Mouse (Mus musculus) midbrain, embryonic 12.5 days (tissue): ENCODE data around the gene Gsap. TPM values are rescaled to one million over a fixed set of nuclear protein-coding genes. Genes with fewer than 3 reads are reported as not detected.
"Not testable (repeated sequence)": the region's sequence is repeated elsewhere in the genome, so short reads cannot be mapped to it uniquely, and the experiment has no call there.

ENCODE experiments used
- ATAC-seq: fragments of 200-750 bp; cut with Nextera tagmentation; 2 replicates; pipeline ENCODE4 v1.8.0; 2017; ENCODE audit warnings: low read depth, moderate TSS enrichment, moderate library complexity; ENCODE audit not compliant: low FRiP score
- H3K27ac ChIP-seq: fragments of 300-500 bp; sonication (generic); replicated peaks from 2 replicates; pipeline ENCODE4 v1.5.1; 2016; ENCODE audit warnings: mild to moderate bottlenecking
- H3K27me3 ChIP-seq: fragments of 300-500 bp; sonication (generic); 2 replicates; pipeline ENCODE4 v1.6.1; 2016; ENCODE audit warnings: mild to moderate bottlenecking
- H3K36me3 ChIP-seq: fragments of 300-500 bp; sonication (generic); 2 replicates; pipeline ENCODE4 v1.6.1; 2016
- H3K4me1 ChIP-seq: fragments of 300-500 bp; sonication (generic); 2 replicates; pipeline ENCODE4 v1.6.1; 2016
- H3K4me2 ChIP-seq: fragments of 300-500 bp; sonication (generic); replicated peaks from 2 replicates; pipeline ENCODE4 v1.6.1; 2016; ENCODE audit warnings: mild to moderate bottlenecking, moderate library complexity
- H3K4me3 ChIP-seq: fragments of 300-500 bp; sonication (generic); 2 replicates; pipeline ENCODE4 v1.5.1; 2016; ENCODE audit warnings: mild to moderate bottlenecking
- H3K9ac ChIP-seq: fragments of 300-500 bp; sonication (generic); replicated peaks from 2 replicates; pipeline ENCODE4 v1.6.1; 2016; ENCODE audit warnings: mild to moderate bottlenecking, moderate library complexity
- H3K9me3 ChIP-seq: fragments of 300-500 bp; sonication (generic); 2 replicates; pipeline ENCODE4 v1.6.1; 2016; ENCODE audit warnings: mild to moderate bottlenecking
- WGBS: fragments of 180-500 bp; shearing (Covaris S2); methylation state at CpG from one replicate; pipeline ENCODE4 v1.1.7; 2016; 5-methylcytosine and 5-hydroxymethylcytosine counted together
- polyA plus RNA-seq: library from polyadenylated mRNA; unstranded; fragments of >200 nt; fragmentation: Nextera tagmentation; extraction: Ambion mirVana; gene quantifications from 2 replicates; pipeline ENCODE4 v1.2.1, GENCODE M21; 2016

Gene Gsap
- polyA plus RNA-seq = 3.5 and 3.7 TPM in 2 replicates

DNA sequence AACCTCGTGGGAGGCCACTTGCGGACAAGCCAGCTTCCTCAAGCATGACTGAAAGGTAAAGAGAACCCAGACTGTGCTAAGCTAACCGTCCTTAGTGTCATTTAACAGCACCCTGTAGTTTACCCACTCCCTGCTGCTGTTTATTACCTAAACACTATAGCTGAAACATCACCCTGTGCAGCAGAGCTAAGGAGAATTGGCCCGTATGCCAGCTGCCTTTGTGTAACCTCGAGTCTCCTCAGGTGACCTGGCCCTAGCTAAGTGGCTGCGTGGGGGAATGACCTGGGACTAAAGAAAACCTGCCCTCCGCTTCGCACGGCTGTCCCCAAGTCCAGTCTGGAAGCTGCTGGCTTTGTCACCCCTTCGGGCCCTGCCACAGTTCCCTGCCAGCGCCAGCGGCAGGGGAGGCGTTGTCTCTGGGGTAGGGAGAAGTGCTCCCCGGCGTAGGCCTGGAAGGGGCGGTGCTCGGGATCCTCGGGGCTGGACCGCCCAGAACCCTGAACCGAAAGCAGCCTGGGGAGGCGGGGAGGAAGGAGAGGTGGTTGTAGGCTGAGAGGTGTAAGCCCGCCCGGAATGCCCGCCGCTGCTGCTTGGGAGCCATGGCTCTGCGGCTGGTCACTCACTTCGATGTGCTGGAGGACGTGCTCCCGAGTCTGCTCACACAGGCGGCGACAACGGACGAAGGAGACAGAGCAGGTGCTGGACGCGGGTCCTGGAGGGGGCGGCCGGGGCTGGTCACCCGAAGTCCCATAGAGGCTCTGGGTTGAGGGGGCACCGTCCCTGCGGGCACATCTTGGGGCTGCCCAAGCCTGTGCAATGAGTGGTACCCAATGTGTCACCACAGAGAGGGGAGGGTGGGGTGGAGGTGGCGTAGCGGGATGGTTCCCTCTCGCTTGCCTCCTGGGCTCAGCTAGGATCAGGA lies at the start of gene Gsap:
Gene Gsap (plus strand): TSS at position 492 of the 922 bp plus-strand sequence.
- H3K36me3 ChIP-seq = no peaks in the 10 kb centered on the region
- peak within 1 kb of the TSS; percentile 65 for H3K9ac ChIP-seq
- no peaks in the 10 kb centered on the region for H3K9me3 ChIP-seq
- peak within 1 kb of the TSS; percentile 53 for H3K4me3 ChIP-seq
- peaks cover 10% of the 10 kb centered on the region for H3K4me1 ChIP-seq
- H3K4me2 ChIP-seq = peak within 1 kb of the TSS; percentile 74
- peak; percentile 87 for ATAC-seq
- WGBS = 4% methylated on average over 42 of the region's 43 CpGs
- no peak within 1 kb of the TSS for H3K27ac ChIP-seq
- H3K27me3 ChIP-seq = 0 out of 2 replicates have a peak, but pooled peaks cover 4% of the 10 kb centered on the region

DNA sequence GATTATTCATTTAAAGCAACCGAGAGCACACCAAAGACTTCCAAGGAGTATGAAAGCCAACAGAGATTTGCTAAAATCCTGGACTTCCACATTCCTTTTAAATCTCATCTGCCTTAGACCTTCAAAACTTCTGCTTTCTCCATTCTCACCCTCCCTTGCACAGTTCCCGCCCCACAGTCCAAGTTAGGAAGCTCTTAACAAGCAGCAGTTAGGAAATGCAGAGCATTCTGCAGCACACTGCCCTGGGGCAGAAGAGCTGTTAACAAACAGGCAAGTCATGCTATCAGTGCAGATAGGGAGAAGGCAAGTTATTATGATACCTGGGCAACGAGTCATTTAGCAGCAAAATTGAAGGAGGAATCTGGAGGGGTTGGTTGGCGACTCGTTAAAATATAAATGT lies 49.5 kb upstream of the Gsap start:
- Histone ChIP-seq H3K27ac (no peak overlapping the region), H3K36me3 (no peaks in the 10 kb centered on the region), H3K9me3 (no peaks in the 10 kb centered on the region), H3K4me2 (no peak overlapping the region), H3K9ac (no peak overlapping the region), H3K4me3 (no peak overlapping the region), H3K27me3 (no peaks in the 10 kb centered on the region), H3K4me1 (no peaks in the 10 kb centered on the region)
- ATAC-seq = no peak
- WGBS = 77% methylated on average over 5 of the region's 5 CpGs

GRCm38 (mm10) chr5:21139505-21139904 lies 46.5 kb upstream of the Gsap start:
- no peak overlapping the region for H3K4me3 ChIP-seq
- H3K36me3 ChIP-seq = no peaks in the 10 kb centered on the region
- H3K27me3 ChIP-seq = no peaks in the 10 kb centered on the region
- 66% methylated on average over 9 of the region's 9 CpGs for WGBS
- no peaks in the 10 kb centered on the region for H3K9me3 ChIP-seq
- H3K4me2 ChIP-seq = no peak overlapping the region
- ATAC-seq = no peak
- no peaks in the 10 kb centered on the region for H3K4me1 ChIP-seq
- no peak overlapping the region for H3K27ac ChIP-seq
- no peak overlapping the region for H3K9ac ChIP-seq

- H3K4me2 ChIP-seq, H3K27ac ChIP-seq, ATAC-seq, H3K9ac ChIP-seq, H3K27me3 ChIP-seq, H3K9me3 ChIP-seq, H3K4me1 ChIP-seq, H3K4me3 ChIP-seq, H3K36me3 ChIP-seq: not testable (repeated sequence)
- WGBS = 71% methylated on average over 7 of the region's 7 CpGs
Measured at GRCm38 (mm10) chr5:21141133-21141551, 44.9 kb upstream of the Gsap start.

GRCm38 (mm10) chr5:21141626-21142025 lies 44.4 kb upstream of the Gsap start:
- no peak for ATAC-seq
- no peak overlapping the region for H3K27ac ChIP-seq
- no peak overlapping the region for H3K9ac ChIP-seq
- H3K9me3 ChIP-seq = no peaks in the 10 kb centered on the region
- no peaks in the 10 kb centered on the region for H3K27me3 ChIP-seq
- no peak overlapping the region for H3K4me3 ChIP-seq
- no peak overlapping the region for H3K4me2 ChIP-seq
- H3K4me1 ChIP-seq = no peaks in the 10 kb centered on the region
- H3K36me3 ChIP-seq = no peaks in the 10 kb centered on the region
- WGBS = 54% methylated on average over 5 of the region's 5 CpGs

DNA sequence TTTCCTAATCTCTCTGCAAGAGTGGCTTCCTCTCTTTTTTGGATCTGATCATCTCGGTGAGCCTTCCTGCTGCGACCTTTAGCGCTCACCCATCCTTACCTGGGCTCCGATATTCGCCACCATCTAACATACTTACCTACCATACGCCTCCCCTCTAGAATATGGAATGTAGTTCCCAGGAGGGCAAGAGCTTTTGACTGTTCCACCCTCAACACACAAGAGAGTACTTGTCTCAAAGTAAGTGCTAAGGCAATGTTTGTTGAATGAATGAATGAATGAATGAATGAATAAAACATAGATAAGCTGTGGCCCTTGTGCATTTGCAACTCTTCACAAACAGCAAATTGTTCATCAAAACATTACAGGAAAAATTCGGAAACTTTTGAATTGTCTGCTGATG lies 43.0 kb upstream of the Gsap start:
- Histone ChIP-seq H3K4me3 (no peak overlapping the region), H3K27ac (no peak overlapping the region), H3K4me1 (no peaks in the 10 kb centered on the region), H3K36me3 (no peaks in the 10 kb centered on the region), H3K9ac (no peak overlapping the region), H3K9me3 (no peaks in the 10 kb centered on the region), H3K27me3 (no peaks in the 10 kb centered on the region), H3K4me2 (no peak overlapping the region)
- WGBS = 85% methylated on average over 7 of the region's 7 CpGs
- no peak for ATAC-seq

GRCm38 (mm10) chr5:21144506-21145169 lies 41.4 kb upstream of the Gsap start:
- Histone ChIP-seq H3K27me3 (no peaks in the 10 kb centered on the region), H3K36me3 (no peaks in the 10 kb centered on the region), H3K27ac (no peak overlapping the region), H3K9me3 (no peaks in the 10 kb centered on the region), H3K4me2 (no peak overlapping the region), H3K9ac (no peak overlapping the region), H3K4me3 (no peak overlapping the region), H3K4me1 (no peaks in the 10 kb centered on the region)
- WGBS = 72% methylated on average over 8 of the region's 8 CpGs
- ATAC-seq = no peak

DNA sequence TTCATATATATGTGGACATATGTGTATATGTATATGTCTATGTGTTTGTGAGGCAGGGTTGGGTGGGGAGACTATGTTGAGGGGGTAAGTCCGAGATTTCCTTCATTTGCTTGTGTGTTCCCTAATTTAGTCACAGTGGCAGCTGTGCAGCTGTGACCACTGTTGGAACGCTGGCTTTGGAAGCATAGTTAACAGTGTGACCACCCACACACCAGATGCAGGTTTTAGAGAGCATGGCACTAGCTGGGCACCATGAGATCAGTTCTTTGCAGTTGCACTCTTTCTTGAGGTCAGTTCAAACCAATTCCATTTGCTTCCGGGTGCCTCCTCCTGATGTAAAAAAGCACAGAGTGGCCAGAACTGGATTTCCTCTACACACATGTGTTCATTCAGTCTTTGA lies 37.7 kb upstream of the Gsap start:
- ATAC-seq = no peak

DNA sequence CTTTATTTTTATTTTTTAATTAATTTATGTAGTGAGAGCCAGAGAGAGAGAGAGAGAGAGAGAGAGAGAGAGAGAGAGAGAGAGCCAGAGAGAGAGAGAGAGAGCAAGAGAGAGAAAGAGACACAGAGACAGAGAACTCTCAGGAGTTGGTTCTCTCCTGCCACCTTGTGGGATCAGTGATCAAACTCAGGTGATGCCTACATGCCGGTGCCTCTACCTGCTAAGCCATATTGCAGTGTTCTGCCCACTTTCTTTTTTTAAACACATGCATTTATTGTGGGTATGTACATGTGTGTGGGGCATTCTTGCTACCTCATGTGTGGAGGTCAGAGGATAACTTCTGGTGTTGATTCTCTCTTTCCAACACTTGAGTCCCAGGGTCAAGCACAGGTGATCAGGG lies 32.4 kb upstream of the Gsap start:
- no peak overlapping the region for H3K9ac ChIP-seq
- no peaks in the 10 kb centered on the region for H3K27me3 ChIP-seq
- H3K9me3 ChIP-seq = peaks cover 6% of the 10 kb centered on the region; the same call in 1 of the 2 replicates
- H3K27ac ChIP-seq = no peak overlapping the region
- no peak overlapping the region for H3K4me2 ChIP-seq
- ATAC-seq = no peak
- H3K4me1 ChIP-seq = no peaks in the 10 kb centered on the region
- 75% methylated on average over 1 of the region's 1 CpGs for WGBS
- H3K36me3 ChIP-seq = no peaks in the 10 kb centered on the region
- no peak overlapping the region for H3K4me3 ChIP-seq

More for the DNA sequence above, 37.7 kb upstream of the Gsap start:
- Histone ChIP-seq H3K36me3 (no peaks in the 10 kb centered on the region), H3K27ac (no peak overlapping the region), H3K27me3 (no peaks in the 10 kb centered on the region), H3K9me3 (no peaks in the 10 kb centered on the region), H3K4me3 (no peak overlapping the region), H3K9ac (no peak overlapping the region), H3K4me1 (no peaks in the 10 kb centered on the region), H3K4me2 (no peak overlapping the region)
- WGBS = 85% methylated on average over 3 of the region's 3 CpGs

GRCm38 (mm10) chr5:21156770-21157169 lies 29.3 kb upstream of the Gsap start:
- no peak overlapping the region for H3K9ac ChIP-seq
- ATAC-seq = no peak
- H3K36me3 ChIP-seq = no peaks in the 10 kb centered on the region
- H3K4me3 ChIP-seq = no peak overlapping the region
- H3K4me1 ChIP-seq = no peaks in the 10 kb centered on the region
- 87% methylated on average over 3 of the region's 3 CpGs for WGBS
- no peak overlapping the region for H3K27ac ChIP-seq
- no peak overlapping the region for H3K4me2 ChIP-seq
- peaks cover 6% of the 10 kb centered on the region; the same call in 1 of the 2 replicates for H3K9me3 ChIP-seq
- no peaks in the 10 kb centered on the region for H3K27me3 ChIP-seq

DNA sequence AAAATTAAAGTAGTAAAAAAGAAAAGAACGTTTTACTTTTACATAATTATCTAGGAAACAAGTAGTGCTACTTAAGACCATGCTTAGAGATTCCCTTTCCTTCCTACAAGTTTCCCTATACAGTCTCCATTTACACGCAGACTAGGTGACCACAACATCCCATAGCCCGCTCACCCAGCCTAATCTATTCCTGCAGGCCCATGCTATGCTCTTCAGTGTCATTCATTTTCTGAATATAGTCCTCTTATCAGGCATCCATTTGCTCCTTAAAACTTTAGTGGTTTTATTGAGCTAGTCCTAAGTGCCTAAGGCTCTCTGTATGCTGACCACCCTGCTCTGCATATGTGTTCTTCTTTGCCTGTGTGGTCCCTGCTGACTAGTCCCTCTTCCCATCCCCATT lies 26.5 kb upstream of the Gsap start:
- no peaks in the 10 kb centered on the region for H3K27me3 ChIP-seq
- H3K9me3 ChIP-seq = peaks cover 6% of the 10 kb centered on the region; the same call in 1 of the 2 replicates
- H3K4me3 ChIP-seq = no peak overlapping the region
- ATAC-seq = no peak
- no peaks in the 10 kb centered on the region for H3K36me3 ChIP-seq
- no peaks in the 10 kb centered on the region for H3K4me1 ChIP-seq
- no peak overlapping the region for H3K27ac ChIP-seq
- WGBS = 85% methylated on average over 3 of the region's 3 CpGs
- H3K9ac ChIP-seq = no peak overlapping the region
- no peak overlapping the region for H3K4me2 ChIP-seq

GRCm38 (mm10) chr5:21160781-21161180 lies 25.3 kb upstream of the Gsap start:
- ATAC-seq = no peak
- Histone ChIP-seq H3K36me3 (no peaks in the 10 kb centered on the region), H3K4me3 (no peak overlapping the region), H3K4me2 (no peak overlapping the region), H3K9ac (no peak overlapping the region), H3K4me1 (no peaks in the 10 kb centered on the region), H3K9me3 (peaks cover 6% of the 10 kb centered on the region; the same call in 1 of the 2 replicates), H3K27ac (no peak overlapping the region), H3K27me3 (no peaks in the 10 kb centered on the region)
- WGBS = 84% methylated on average over 1 of the region's 1 CpGs
